28 mouse cellular contexts compared by ENCODE assay signal in genomic region chrX:153664903-153665302, GRCm38 (mm10). TPM values are rescaled to one million over a fixed set of nuclear protein-coding genes. Genes with fewer than 3 reads are reported as not detected.
DNase-seq lines count a peak whose midpoint lies in the region; ATAC-seq and TF ChIP-seq lines count a peak whose summit lies in the region.
"Had no signal": no experiment of that assay in that cellular context is flagged by ENCODE, and none has a peak within 500 bp of the region (broad histone marks: within the 10 kb centered on the region; RNA-seq: fewer than 3 reads in every experiment).

No protein-coding gene starts in this region.

- no peak overlapping the region for H3K4me3 ChIP-seq in lung, postnatal 0 days (ENCODE audit: low read depth, low read length)
- H3K4me3 ChIP-seq in bone marrow, adult 2 months (replicated peaks; ENCODE audit: control insufficient read depth, low read depth, low read length): no peak overlapping the region
- H3K4me3 ChIP-seq in macrophage (ENCODE audit: inconsistent target): no peak overlapping the region
- H3K4me3 ChIP-seq in stomach, postnatal 0 days (ENCODE audit: low read depth, low read length): no peak overlapping the region
- H3K4me3 ChIP-seq in hindbrain, embryonic 14.5 days (replicated peaks; ENCODE audit: low read length): no peak overlapping the region
- H3K4me3 ChIP-seq: gastrocnemius, adult 2 months; heart, embryonic 15.5 days; hindbrain, embryonic 15.5 days; left cerebral cortex, adult 2 months; limb, embryonic 10.5 days; midbrain, embryonic 12.5 days; neural tube, embryonic 12.5 days had no signal

- WGBS in lung, postnatal 0 days: 56% methylated on average over 3 of the region's 3 CpGs
- 15% methylated on average over 3 of the region's 3 CpGs for WGBS in bone marrow, adult 2 months
- WGBS in macrophage (ENCODE audit: missing documents): 48% methylated on average over 3 of the region's 3 CpGs
- 44% methylated on average over 3 of the region's 3 CpGs for WGBS in stomach, postnatal 0 days
- WGBS in hindbrain, embryonic 14.5 days: 88% methylated on average over 3 of the region's 3 CpGs

- no peak for TF ChIP-seq POLR2A in bone marrow, adult 2 months (IDR thresholded peaks at IDR 0.05; ENCODE audit: borderline replicate concordance, control insufficient read depth, low read depth, low read length)

- H3K9me3 ChIP-seq in lung, postnatal 0 days (ENCODE audit: low read length): no peaks in the 10 kb centered on the region
- H3K9me3 ChIP-seq in stomach, postnatal 0 days (ENCODE audit: control insufficient read depth, low read length): no peaks in the 10 kb centered on the region
- no peaks in the 10 kb centered on the region for H3K9me3 ChIP-seq in hindbrain, embryonic 14.5 days (ENCODE audit: control insufficient read depth, low read length)
- H3K9me3 ChIP-seq: heart, embryonic 15.5 days; hindbrain, embryonic 15.5 days; limb, embryonic 10.5 days; midbrain, embryonic 12.5 days; neural tube, embryonic 12.5 days had no signal

- peak; percentile 26 for DNase-seq in lung, postnatal 0 days (ENCODE audit: low spot score)
- DNase-seq in lung, postnatal 14 days: no peak
- DNase-seq in stomach, postnatal 0 days (ENCODE audit: low spot score): no peak
- DNase-seq in left cerebral cortex, postnatal 25 days (ENCODE audit: low spot score in 2 of 2): no peak
- DNase-seq in hindbrain, embryonic 14.5 days (ENCODE audit: low spot score): no peak
- DNase-seq: cerebellum, adult 2 months; cerebellum, postnatal 36 days; gastrocnemius, adult 2 months; heart, postnatal 36 days; kidney, adult 2 months; kidney, postnatal 25 days; liver; liver, postnatal 0 days; retina, postnatal 1 day; right cerebral cortex, postnatal 25 days; spleen, adult 18-20 months; thymus, postnatal 25 days had no signal

- ATAC-seq in lung, postnatal 0 days: no peak
- ATAC-seq in stomach, postnatal 0 days (ENCODE audit: low FRiP score, low TSS enrichment): peak; percentile 81
- no peak for ATAC-seq in hindbrain, embryonic 14.5 days (ENCODE audit: low FRiP score)
- ATAC-seq: CD4-positive, CD25-positive, alpha-beta regulatory T cell, adult 4 months; forebrain, embryonic 14.5 days; liver, postnatal 0 days; Patski had no signal

- intact Hi-C loops in left cerebral cortex, postnatal 25 days (cut with DNase I): no loop called here

- no peaks in the 10 kb centered on the region for H3K4me1 ChIP-seq in lung, postnatal 0 days (ENCODE audit: insufficient read depth, low read depth, low read length)
- H3K4me1 ChIP-seq in bone marrow, adult 2 months (ENCODE audit: control insufficient read depth, insufficient read depth, low read length): no peaks in the 10 kb centered on the region
- H3K4me1 ChIP-seq in stomach, postnatal 0 days (replicated peaks; ENCODE audit: control insufficient read depth, insufficient read depth): no peaks in the 10 kb centered on the region
- H3K4me1 ChIP-seq in hindbrain, embryonic 14.5 days (replicated peaks; ENCODE audit: control insufficient read depth, insufficient read depth, low read length): no peaks in the 10 kb centered on the region
- H3K4me1 ChIP-seq: heart, embryonic 15.5 days; hindbrain, embryonic 15.5 days; limb, embryonic 10.5 days; midbrain, embryonic 12.5 days; neural tube, embryonic 12.5 days had no signal

- H3K36me3 ChIP-seq in lung, postnatal 0 days (ENCODE audit: insufficient read depth, low read length): no peaks in the 10 kb centered on the region
- no peaks in the 10 kb centered on the region for H3K36me3 ChIP-seq in macrophage (ENCODE audit: inconsistent target)
- H3K36me3 ChIP-seq in stomach, postnatal 0 days (ENCODE audit: control insufficient read depth, insufficient read depth, low read length): no peaks in the 10 kb centered on the region
- H3K36me3 ChIP-seq in hindbrain, embryonic 14.5 days (replicated peaks; ENCODE audit: control insufficient read depth, insufficient read depth): no peaks in the 10 kb centered on the region
- H3K36me3 ChIP-seq: heart, embryonic 15.5 days; hindbrain, embryonic 15.5 days; limb, embryonic 10.5 days; midbrain, embryonic 12.5 days; neural tube, embryonic 12.5 days had no signal

- TF ChIP-seq EP300 in lung, postnatal 0 days (IDR thresholded peaks at IDR 0.05): no peak
- TF ChIP-seq EP300 in stomach, postnatal 0 days (optimal IDR thresholded peaks at IDR 0.05): no peak

- H3K27me3 ChIP-seq in lung, postnatal 0 days (replicated peaks; ENCODE audit: insufficient read depth, low read length): no peaks in the 10 kb centered on the region
- no peaks in the 10 kb centered on the region for H3K27me3 ChIP-seq in stomach, postnatal 0 days (ENCODE audit: control insufficient read depth, insufficient read depth, low read length)
- no peaks in the 10 kb centered on the region for H3K27me3 ChIP-seq in hindbrain, embryonic 14.5 days (ENCODE audit: control insufficient read depth, insufficient read depth, low read length)
- H3K27me3 ChIP-seq: heart, embryonic 15.5 days; hindbrain, embryonic 15.5 days; neural tube, embryonic 12.5 days had no signal

- H3K4me2 ChIP-seq in lung, postnatal 0 days (replicated peaks; ENCODE audit: low read depth, low read length): no peak overlapping the region
- H3K4me2 ChIP-seq in stomach, postnatal 0 days (replicated peaks; ENCODE audit: low read depth): no peak overlapping the region
- H3K4me2 ChIP-seq in hindbrain, embryonic 14.5 days (replicated peaks): no peak overlapping the region
- H3K4me2 ChIP-seq: heart, embryonic 15.5 days; hindbrain, embryonic 15.5 days; midbrain, embryonic 12.5 days; neural tube, embryonic 12.5 days had no signal

- no peak overlapping the region for H3K27ac ChIP-seq in lung, postnatal 0 days (ENCODE audit: low read length)
- H3K27ac ChIP-seq in bone marrow, adult 2 months (ENCODE audit: control insufficient read depth, insufficient read depth, low read depth, low read length, poor library complexity): peak overlapping the region; percentile 21; the same call in 1 of the 2 replicates
- peak overlapping the region; percentile 48 for H3K27ac ChIP-seq in macrophage
- H3K27ac ChIP-seq in stomach, postnatal 0 days (replicated peaks): no peak overlapping the region
- no peak overlapping the region for H3K27ac ChIP-seq in hindbrain, embryonic 14.5 days
- H3K27ac ChIP-seq: gastrocnemius, adult 2 months; heart, embryonic 15.5 days; hindbrain, embryonic 15.5 days; left cerebral cortex, adult 2 months; limb, embryonic 10.5 days; midbrain, embryonic 12.5 days; neural tube, embryonic 12.5 days had no signal

- no peak for TF ChIP-seq CTCF in lung, postnatal 0 days (IDR thresholded peaks at IDR 0.05)
- no peak for TF ChIP-seq CTCF in bone marrow, adult 2 months (IDR thresholded peaks at IDR 0.05; ENCODE audit: control insufficient read depth, insufficient read depth, low read length)
- no peak for TF ChIP-seq CTCF in stomach, postnatal 0 days (IDR thresholded peaks at IDR 0.05; ENCODE audit: low read depth)

- no peak overlapping the region for H3K9ac ChIP-seq in lung, postnatal 0 days (replicated peaks; ENCODE audit: low read depth)
- no peak overlapping the region for H3K9ac ChIP-seq in stomach, postnatal 0 days (ENCODE audit: low read length)
- H3K9ac ChIP-seq in hindbrain, embryonic 14.5 days: no peak overlapping the region
- H3K9ac ChIP-seq: heart, embryonic 15.5 days; hindbrain, embryonic 15.5 days; liver, postnatal 0 days; midbrain, embryonic 12.5 days; neural tube, embryonic 12.5 days had no signal

- H3K79me2 ChIP-seq in macrophage (ENCODE audit: inconsistent target): no peaks in the 10 kb centered on the region

RNA-seq across cellular contexts. Expression of gene Kctd12b, which starts 31.3 kb away (rescaled TPM):
- 8.2 and 9.7 TPM in 2 replicates for polyA plus RNA-seq in lung, postnatal 0 days (2015; fragmentation: Nextera tagmentation; extraction: Ambion mirVana)
- polyA plus RNA-seq in bone marrow, adult 2 months (2011; ENCODE audit: insufficient read depth, insufficient read length, low replicate concordance, missing spikeins): 1.7 and 2.1 TPM in 2 replicates
- 10 to 100 TPM in 2 of 26 experiments, 1 to 10 TPM in 17, under 1 TPM in 7; 0.55 to 16.7 (median 1.7) TPM for total RNA-seq in macrophage (2018; cell fraction: chromatin; rRNA removed)
- total RNA-seq in macrophage (2018; cell fraction: cytosol; rRNA removed): 10 to 100 TPM in 13 of 26 experiments, 1 to 10 TPM in 13; 3.0 to 35.3 (median 9.0) TPM
- 10 to 100 TPM in 5 of 26 experiments, 1 to 10 TPM in 21; 1.6 to 23.4 (median 5.1) TPM for total RNA-seq in macrophage (2018; cell fraction: nucleus; rRNA removed)
- 9.9 to 26.5 TPM (median 25.8 TPM) in 3 replicates for polyA plus RNA-seq in macrophage (2018)
- polyA plus RNA-seq in stomach, postnatal 0 days (2015; fragmentation: Nextera tagmentation; extraction: Ambion mirVana): 2.5 and 2.6 TPM in 2 replicates
- total RNA-seq in left cerebral cortex, postnatal 25 days (2021): 1 to 10 TPM; 2.7 to 3.4 TPM
- 3.7 and 4.3 TPM in 2 replicates for polyA plus RNA-seq in hindbrain, embryonic 14.5 days (2014; fragmentation: Nextera tagmentation; extraction: Ambion mirVana)

RNA-seq across cellular contexts. Expression of gene Nbdy, which starts 58.5 kb away (rescaled TPM):
- 108 and 119 TPM in 2 replicates for polyA plus RNA-seq in lung, postnatal 0 days (2015; fragmentation: Nextera tagmentation; extraction: Ambion mirVana)
- 6.3 and 18.9 TPM in 2 replicates for polyA plus RNA-seq in bone marrow, adult 2 months (2011; ENCODE audit: insufficient read depth, insufficient read length, low replicate concordance, missing spikeins)
- 100 to 1,000 TPM in 1 of 26 experiments, 10 to 100 TPM in 17, 1 to 10 TPM in 8; 5.1 to 261 (median 13.0) TPM for total RNA-seq in macrophage (2018; cell fraction: chromatin; rRNA removed)
- 10 to 100 TPM; 23.7 to 49.6 (median 34.5) TPM for total RNA-seq in macrophage (2018; cell fraction: cytosol; rRNA removed)
- total RNA-seq in macrophage (2018; cell fraction: nucleus; rRNA removed): 100 to 1,000 TPM in 1 of 26 experiments, 10 to 100 TPM in 24, 1 to 10 TPM in 1; 9.7 to 141 (median 17.8) TPM
- polyA plus RNA-seq in macrophage (2018): 19.9 to 144 TPM (median 30.1 TPM) in 3 replicates
- polyA plus RNA-seq in stomach, postnatal 0 days (2015; fragmentation: Nextera tagmentation; extraction: Ambion mirVana): 90.9 and 96.9 TPM in 2 replicates
- total RNA-seq in left cerebral cortex, postnatal 25 days (2021): 10 to 100 TPM; 47.3 to 56.7 TPM
- polyA plus RNA-seq in hindbrain, embryonic 14.5 days (2014; fragmentation: Nextera tagmentation; extraction: Ambion mirVana): 152 and 171 TPM in 2 replicates

Comparison
In these comparisons a context has a peak if more than half of its experiments do, and no peak if none do; other contexts are left out.
1. H3K27ac ChIP-seq: peak in bone marrow, adult 2 months (single experiment) and macrophage (single experiment); none in lung, postnatal 0 days (single experiment), stomach, postnatal 0 days (single experiment) and hindbrain, embryonic 14.5 days (single experiment).